Mouse (Mus musculus) layer of hippocampus, adult 2 months (tissue): ENCODE results near the gene Trim26. TPM values are rescaled to one million over a fixed set of nuclear protein-coding genes. Genes with fewer than 3 reads are reported as not detected.

Experiments used
- DNase-seq, 2 experiments: peaks; one replicate each; pipeline ENCODE4 v3.0.0; 2022; ENCODE audit warnings: low spot score in 2 of 2
- H3K27ac ChIP-seq: fragments of 200-600 bp; 2 replicates; pipeline ENCODE4 v1.8.1; 2022
- H3K4me3 ChIP-seq: fragments of 200-600 bp; 2 replicates; pipeline ENCODE4 v1.8.1; 2022; ENCODE audit warnings: mild to moderate bottlenecking
- CTCF ChIP-seq: fragments of 200-600 bp; conservative IDR thresholded peaks from 2 replicates; pipeline ENCODE4 v1.8.1; 2022; ENCODE audit warnings: antibody characterized with exemption, mild to moderate bottlenecking, moderate library complexity
- total RNA-seq, 2 experiments: library from RNA; stranded (reverse); gene quantifications; 2 replicates each; pipeline ENCODE4 v1.2.3; 2021

Gene Trim26
- total RNA-seq, 2 experiments from 2014 or later, result 22.5 to 26.1 TPM

DNA sequence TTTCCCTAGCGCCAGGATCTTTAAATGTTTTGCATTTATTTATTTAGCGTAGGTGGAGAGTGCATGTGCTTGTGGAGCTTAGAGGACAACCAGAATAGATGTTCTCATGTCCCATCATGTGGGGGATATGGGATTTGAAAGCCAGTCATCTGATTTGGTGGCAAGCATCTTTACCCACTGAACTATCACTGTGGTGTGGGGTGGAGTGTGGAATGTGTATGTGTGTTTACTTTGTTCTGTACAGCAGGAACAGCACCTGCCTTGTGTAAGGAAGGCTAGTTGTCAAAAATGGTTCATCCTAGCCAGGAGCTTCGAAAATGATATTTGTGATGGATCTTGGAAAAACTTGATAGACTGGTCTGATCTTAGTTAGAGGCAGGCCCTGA lies 514 bp upstream of the Trim26 start:
- no peak for TF ChIP-seq CTCF
- Histone ChIP-seq H3K27ac (peak overlapping the region; percentile 92), H3K4me3 (peak overlapping the region; percentile 73)
- no peak for DNase-seq

DNA sequence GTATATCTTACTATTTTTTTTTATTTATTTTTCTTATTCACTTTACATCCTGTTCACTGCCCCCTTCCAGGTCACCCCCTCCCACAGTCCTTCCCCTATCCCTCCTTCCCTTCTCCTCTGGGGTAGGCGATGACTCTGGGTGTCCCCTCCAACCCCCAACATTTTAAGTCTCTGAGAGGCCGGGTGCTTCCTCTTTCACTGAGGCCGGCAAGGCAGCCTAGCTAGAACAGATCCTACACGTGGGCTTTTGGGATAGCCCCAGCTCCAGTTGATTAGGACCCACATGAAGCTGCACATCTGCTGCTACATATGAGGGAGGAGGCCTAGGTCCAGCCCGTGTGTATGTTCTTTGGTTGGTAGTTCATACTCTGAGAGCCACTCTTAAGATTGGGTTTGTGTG lies 2.1 kb downstream of the Trim26 start:
- no peak for TF ChIP-seq CTCF
- no peak for DNase-seq

GRCm38 (mm10) chr17:36839931-36840330 lies 3.0 kb downstream of the Trim26 start:
- Histone ChIP-seq H3K4me3 (no peak overlapping the region), H3K27ac (no peak overlapping the region)
- no peak for DNase-seq
- TF ChIP-seq CTCF, result no peak

More for the DNA sequence above, 2.1 kb downstream of the Trim26 start:
- Histone ChIP-seq H3K4me3 (no peak overlapping the region), H3K27ac (no peak overlapping the region)

DNA sequence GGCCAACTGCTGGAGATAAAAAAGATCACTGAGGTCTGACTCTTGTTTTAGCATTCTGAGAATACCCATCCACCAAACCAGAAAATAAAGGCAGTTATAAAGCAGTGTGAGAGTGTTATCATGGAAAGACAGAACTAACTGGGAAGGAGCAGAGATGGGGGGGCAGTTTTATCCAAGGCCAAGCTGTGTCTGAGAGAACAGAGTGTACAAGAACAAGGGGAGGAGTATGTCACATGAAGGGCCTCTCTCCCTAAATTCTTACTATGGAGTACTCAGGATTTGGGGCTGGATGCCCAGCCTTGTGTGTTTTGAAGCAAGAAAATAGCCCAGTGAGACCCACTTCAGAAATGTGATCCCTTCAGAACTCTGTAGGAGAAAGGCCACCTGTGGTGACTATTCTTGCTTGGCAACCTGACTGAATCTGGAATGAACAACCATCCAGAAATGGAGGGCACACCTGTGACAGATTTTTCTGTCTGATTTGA lies 4.1 kb downstream of the Trim26 start:
- no peak for TF ChIP-seq CTCF
- no peak for DNase-seq
- Histone ChIP-seq H3K4me3 (no peak overlapping the region), H3K27ac (no peak overlapping the region)

- DNase-seq, result no peak
- TF ChIP-seq CTCF, result no peak
- no peak overlapping the region for H3K27ac ChIP-seq
These were observed 6.8 kb downstream of the Trim26 start for GRCm38 (mm10) chr17:36843696-36844095.

GRCm38 (mm10) chr17:36844286-36844719 lies 7.4 kb downstream of the Trim26 start:
- DNase-seq, result no peak
- Histone ChIP-seq H3K27ac (no peak overlapping the region), H3K4me3 (no peak overlapping the region)
- TF ChIP-seq CTCF, result no peak

More at GRCm38 (mm10) chr17:36843696-36844095, 6.8 kb downstream of the Trim26 start:
- no peak overlapping the region for H3K4me3 ChIP-seq

DNA sequence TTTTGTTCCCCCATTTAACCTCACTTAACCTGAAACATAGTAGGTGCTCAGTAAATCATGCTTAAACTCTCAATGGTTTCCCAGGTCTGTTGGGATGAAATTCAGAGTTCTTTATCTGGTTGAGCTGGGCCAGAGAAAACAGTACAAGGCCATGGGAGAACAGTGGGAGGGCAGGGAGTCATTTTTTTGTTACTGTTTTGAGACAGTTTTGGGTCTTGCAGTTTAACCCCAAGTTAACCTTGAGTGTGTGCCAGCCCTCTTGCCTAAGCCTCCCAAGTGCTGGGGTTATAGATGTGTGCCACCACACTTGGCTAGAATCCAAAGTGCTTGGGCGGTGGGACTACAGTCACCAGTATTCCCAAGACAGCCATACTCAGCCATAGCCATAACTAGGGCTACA lies 7.8 kb downstream of the Trim26 start:
- no peak for DNase-seq
- TF ChIP-seq CTCF, result no peak
- Histone ChIP-seq H3K27ac (no peak overlapping the region), H3K4me3 (no peak overlapping the region)

DNA sequence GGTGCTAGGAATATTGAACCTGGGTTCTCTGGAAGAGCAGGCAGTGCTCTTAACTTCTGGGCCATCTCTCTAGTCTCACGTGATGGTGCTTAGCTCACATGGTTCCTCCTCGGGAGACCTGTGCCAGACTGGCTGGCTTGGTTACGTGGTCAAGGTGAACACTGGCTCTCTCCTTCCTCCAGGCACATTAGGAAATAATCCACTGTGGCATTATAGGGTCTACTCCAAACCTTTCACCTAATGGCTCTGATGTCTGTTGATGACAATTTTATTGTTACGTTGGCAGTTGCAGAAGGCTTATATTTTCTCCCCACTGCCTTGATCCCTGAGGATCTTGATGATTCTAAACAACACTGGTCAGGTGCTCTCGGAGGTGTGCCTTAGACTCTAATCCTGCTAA lies 12.0 kb downstream of the Trim26 start:
- DNase-seq, result no peak
- no peak overlapping the region for H3K4me3 ChIP-seq
- TF ChIP-seq CTCF, result no peak
- H3K27ac ChIP-seq, result 0 out of 2 replicates have a peak overlapping the region, but pooled peaks have one; percentile 3

DNA sequence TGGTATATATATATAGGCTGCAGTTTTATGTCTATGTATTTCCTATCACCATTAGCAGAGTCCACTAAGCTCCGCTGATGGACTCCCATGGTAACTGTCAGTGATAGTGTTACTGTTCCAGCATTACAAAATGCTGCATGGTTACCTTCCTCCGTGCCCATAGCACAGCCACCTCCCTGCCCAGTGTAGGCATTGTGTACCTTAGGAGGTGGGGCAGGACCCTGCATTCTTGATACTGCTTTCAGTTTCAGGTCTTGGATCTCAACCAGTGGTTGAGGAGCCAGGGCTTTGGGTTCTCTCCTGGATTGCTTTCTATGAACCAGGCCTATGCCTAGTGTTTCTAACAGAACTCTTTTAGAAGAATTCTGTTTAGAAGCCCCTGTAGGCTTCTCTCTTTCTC lies 13.1 kb downstream of the Trim26 start:
- no peak overlapping the region for H3K27ac ChIP-seq
- no peak for DNase-seq
- no peak for TF ChIP-seq CTCF
- no peak overlapping the region for H3K4me3 ChIP-seq

DNA sequence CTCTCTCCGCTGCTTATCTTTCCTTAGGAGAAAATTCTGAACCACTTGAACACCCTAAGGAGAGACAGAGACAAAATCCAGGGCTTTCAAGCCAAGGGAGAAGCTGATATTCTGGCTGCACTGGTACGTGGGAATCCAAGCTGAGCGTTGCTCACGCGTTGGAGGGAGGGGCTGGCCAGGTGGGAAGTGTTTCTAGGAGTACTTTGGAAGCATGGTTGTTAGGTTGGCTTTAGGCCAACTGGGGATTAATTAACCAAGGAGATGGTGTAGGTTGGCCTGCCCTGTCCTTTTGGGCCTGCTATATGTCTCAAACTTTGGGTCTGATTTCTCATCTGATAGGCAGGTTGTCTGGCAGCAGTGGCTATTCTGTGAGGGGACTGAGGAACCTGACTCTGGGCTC lies 14.3 kb downstream of the Trim26 start:
- Histone ChIP-seq H3K4me3 (no peak overlapping the region), H3K27ac (no peak overlapping the region)
- TF ChIP-seq CTCF, result no peak
- no peak for DNase-seq

GRCm38 (mm10) chr17:36851627-36852026 lies 14.7 kb downstream of the Trim26 start:
- H3K4me3 ChIP-seq, result no peak overlapping the region
- no peak for DNase-seq
- TF ChIP-seq CTCF, result no peak
- no peak overlapping the region for H3K27ac ChIP-seq

DNA sequence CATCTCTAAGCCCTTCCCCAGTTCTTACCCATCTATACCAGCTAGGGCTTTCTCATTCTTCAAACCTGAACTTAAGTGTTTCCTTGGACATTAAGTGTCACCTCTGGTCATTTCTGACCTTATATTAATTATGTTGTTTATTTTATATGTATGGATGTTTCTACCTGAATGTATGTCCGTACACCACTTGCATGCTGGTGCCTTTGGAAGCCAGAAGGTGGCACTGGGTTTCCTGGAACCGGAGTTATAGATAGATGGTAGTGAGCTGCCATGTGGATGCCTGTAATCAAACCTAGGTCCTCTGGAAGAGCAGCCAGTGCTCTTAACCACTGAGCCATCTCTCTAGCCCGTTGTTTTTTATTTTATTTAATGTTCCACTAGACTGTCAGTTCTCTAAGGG lies 18.6 kb downstream of the Trim26 start:
- no peak for DNase-seq
- no peak for TF ChIP-seq CTCF
- Histone ChIP-seq H3K27ac (no peak overlapping the region), H3K4me3 (no peak overlapping the region)

GRCm38 (mm10) chr17:36856236-36856635 lies 19.3 kb downstream of the Trim26 start:
- no peak for DNase-seq
- Histone ChIP-seq H3K27ac (no peak overlapping the region), H3K4me3 (no peak overlapping the region)
- TF ChIP-seq CTCF, result no peak

DNA sequence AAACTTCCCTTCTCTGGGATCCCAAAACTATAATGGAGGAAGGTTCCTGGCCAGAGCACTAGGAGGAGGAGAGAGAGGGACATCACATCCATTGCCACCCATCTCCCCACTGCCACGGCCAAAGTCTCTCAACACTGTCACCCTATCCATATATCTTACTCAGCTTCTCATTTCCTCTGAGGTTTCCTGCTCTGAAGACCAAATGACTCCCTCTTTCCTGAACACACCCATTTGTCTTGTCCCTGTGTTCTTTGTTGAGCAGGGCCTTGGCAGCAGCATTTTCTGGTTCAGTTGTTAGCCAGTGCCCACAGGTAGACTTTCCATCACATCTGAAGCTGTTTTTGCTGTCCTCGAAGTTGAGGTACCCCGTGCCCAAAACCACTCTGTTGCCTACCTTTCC lies 21.2 kb downstream of the Trim26 start:
- DNase-seq, result no peak
- TF ChIP-seq CTCF, result no peak
- Histone ChIP-seq H3K4me3 (no peak overlapping the region), H3K27ac (no peak overlapping the region)

DNA sequence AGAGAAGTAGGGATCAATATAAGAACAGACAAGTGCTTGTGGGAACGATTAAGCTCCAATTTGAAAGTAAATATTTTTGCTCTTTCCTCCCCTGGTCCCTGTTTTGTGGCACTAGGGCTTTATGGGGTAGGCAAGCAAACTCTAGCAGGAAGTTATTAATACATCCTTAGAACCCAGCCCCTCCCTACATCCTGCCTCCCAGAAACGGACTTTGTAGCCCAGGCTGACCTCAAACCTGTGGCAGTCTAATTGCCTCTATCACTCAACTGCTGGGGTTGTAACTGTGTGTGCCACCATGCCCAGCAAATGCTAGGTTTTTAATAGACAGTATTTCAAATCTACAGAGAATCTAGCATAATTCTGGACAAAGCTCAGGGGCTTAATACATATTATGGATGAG lies 24.7 kb downstream of the Trim26 start:
- no peak for DNase-seq
- no peak overlapping the region for H3K27ac ChIP-seq
- no peak overlapping the region for H3K4me3 ChIP-seq
- TF ChIP-seq CTCF, result no peak
